Mouse (Mus musculus) cerebellum, adult 2 months (tissue): ENCODE measurements around the gene 0610030E20Rik. TPM values are rescaled to one million over a fixed set of nuclear protein-coding genes. Genes with fewer than 3 reads are reported as not detected.

ENCODE experiments used
- DNase-seq, 2 experiments: peaks; one replicate each; pipeline ENCODE4 v3.0.0; 2021
- H3K27ac ChIP-seq: fragments of 200-500 bp; 2 replicates; pipeline ENCODE4 v1.5.1; 2012; ENCODE audit warnings: low read length, control low read depth, inconsistent platforms; ENCODE audit not compliant: insufficient read depth
- H3K27me3 ChIP-seq: fragments of 200-500 bp; 2 replicates; pipeline ENCODE4 v1.6.1; 2012; ENCODE audit warnings: inconsistent platforms, mild to moderate bottlenecking, low read length, moderate library complexity; ENCODE audit not compliant: control insufficient read depth, insufficient read depth
- H3K4me1 ChIP-seq: fragments of 200-500 bp; 2 replicates; pipeline ENCODE4 v1.6.1; 2011; ENCODE audit warnings: low read length; ENCODE audit not compliant: control insufficient read depth, insufficient read depth
- H3K4me3 ChIP-seq: fragments of 200-500 bp; replicated peaks from 2 replicates; pipeline ENCODE3; 2011; ENCODE audit warnings: mild to moderate bottlenecking, low read depth, low read length, control low read depth; ENCODE audit not compliant: insufficient read depth
- CTCF ChIP-seq: fragments of 200-500 bp; IDR thresholded peaks from 2 replicates; pipeline ENCODE4 v1.5.1; 2011; ENCODE audit warnings: low read depth, mild to moderate bottlenecking, control low read depth, low read length, moderate library complexity, borderline replicate concordance; ENCODE audit not compliant: insufficient read depth
- POLR2A ChIP-seq: fragments of 200-500 bp; IDR thresholded peaks from 2 replicates; pipeline ENCODE4 v1.6.1; 2011; ENCODE audit warnings: low read length, control low read depth, borderline replicate concordance; ENCODE audit not compliant: insufficient read depth
- WGBS: fragments of 180-500 bp; shearing (Covaris S2); methylation state at CpG from one replicate; pipeline ENCODE4 v1.1.7; 2018; 5-methylcytosine and 5-hydroxymethylcytosine counted together
- polyA plus RNA-seq: library from polyadenylated mRNA; depleted of rRNA; stranded (reverse); fragments of >200 nt; gene quantifications from 2 replicates; pipeline ENCODE4 v1.2.3, GENCODE M21; 2012

Gene 0610030E20Rik
- polyA plus RNA-seq, 1 experiment = 25.1 TPM

DNA sequence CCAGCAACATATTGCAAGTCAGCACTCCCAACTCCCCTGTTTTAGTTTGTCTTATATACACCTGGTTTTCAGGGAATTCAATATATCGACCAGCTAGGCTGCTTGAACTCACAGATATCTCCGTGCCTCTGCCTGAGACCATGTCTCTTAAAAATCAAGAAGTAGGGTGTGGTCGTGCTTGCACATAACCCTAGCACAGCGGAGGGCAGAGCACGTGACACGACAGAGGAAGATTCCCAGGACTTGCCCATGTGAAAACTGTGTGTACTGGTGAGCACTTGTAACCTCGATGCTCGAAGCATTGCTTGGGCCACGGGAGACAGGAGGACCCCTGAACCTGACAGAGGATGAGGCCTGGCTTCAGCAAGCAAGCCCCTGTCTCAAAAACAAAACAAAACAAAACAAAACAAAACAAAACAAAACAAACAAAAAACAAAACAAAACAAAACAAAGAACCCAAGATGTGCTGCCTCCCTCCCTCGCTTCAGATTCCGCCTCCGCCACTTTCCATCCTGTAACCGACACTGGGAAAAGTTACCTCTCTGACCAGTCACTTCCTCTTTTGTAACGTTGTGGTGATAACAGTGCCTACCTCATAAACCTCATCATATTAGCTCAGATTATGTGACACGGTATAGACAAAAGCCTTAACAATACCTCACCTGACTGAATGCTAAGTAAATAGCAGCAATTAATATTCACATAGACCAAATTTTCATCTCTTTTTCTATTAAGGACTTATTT lies 27.9 kb downstream of the 0610030E20Rik start:
- TF ChIP-seq POLR2A (no peak), CTCF (no peak)
- H3K27ac ChIP-seq = no peak overlapping the region
- H3K27me3 ChIP-seq = no peaks in the 10 kb centered on the region
- no peak overlapping the region for H3K4me3 ChIP-seq
- DNase-seq = no peak
- WGBS = 84% methylated on average over 15 of the region's 15 CpGs
- no peaks in the 10 kb centered on the region for H3K4me1 ChIP-seq

DNA sequence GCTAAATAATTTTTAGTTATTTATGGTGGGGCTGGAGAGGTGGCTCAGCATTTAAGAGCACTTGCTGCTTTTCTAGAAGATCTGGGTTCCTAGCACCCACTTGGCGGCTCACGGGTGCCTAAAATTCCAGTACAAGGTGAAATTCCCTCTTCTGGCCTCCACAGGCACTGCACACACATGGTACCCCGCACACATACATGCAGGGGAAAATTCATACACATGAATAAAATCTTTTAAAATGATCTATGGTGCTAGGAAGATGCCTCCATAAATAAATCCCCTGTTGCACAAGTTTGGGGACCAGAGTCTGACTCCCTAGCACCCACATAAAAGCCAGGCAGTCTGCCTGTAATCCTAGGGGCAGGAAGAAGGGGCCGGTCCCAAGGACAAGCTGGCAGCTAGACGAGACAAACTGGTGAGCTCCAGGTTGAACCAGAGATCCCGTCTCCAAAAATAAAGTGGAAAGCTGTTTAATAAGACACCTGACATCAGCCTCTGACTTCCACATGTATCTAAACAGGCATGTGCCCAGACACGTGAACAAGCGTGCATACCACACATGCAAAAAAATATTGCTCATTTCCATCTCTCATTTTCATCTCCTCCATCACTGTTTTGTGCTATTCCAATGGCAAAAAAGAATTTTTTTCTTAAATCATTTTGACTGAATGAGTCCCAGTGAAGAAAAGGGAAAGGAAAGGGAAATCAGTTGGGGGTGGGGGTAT lies 31.6 kb downstream of the 0610030E20Rik start:
- Histone ChIP-seq H3K4me1 (no peaks in the 10 kb centered on the region), H3K27ac (no peak overlapping the region), H3K4me3 (no peak overlapping the region), H3K27me3 (no peaks in the 10 kb centered on the region; the same call in 1 of the 2 replicates)
- TF ChIP-seq POLR2A (no peak), CTCF (no peak)
- WGBS = 90% methylated on average over 8 of the region's 8 CpGs
- no peak for DNase-seq

DNA sequence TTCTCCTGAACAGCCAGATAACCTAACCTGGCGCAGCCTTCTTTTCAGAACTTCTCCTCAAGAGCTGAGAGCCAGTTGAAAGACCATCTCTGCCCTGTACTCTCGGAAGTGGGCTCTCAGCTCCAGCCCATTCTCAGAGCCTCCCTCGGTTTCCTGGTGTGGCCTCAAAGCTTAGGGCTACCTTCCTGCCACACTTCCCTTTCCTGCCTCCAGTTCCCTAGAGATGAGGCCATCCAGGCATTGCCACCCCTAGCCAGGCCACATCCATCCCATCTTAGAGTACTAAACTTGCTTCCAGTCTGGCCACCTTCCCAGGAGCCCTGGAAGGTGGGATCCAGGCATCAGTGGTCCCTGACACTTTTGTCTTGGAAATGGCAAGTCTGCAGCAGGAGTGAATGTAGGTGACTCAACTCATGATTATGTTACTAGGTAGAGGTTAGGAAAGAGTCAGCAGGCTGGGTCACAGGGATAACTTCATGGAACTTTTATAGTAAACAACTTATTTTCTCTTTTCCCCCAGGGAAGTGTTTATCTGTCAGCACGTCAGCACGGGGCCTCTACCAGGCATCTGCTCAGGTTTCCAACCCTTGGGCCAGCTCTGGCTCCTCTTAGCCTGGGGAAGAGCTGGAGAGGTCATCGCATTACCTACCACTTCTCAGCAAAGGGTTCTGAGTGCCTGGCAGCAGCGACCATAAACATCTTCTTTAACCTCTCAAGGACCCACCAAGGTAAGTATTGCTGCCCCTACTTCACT lies 32.4 kb downstream of the 0610030E20Rik start:
- Histone ChIP-seq H3K27me3 (no peaks in the 10 kb centered on the region; the same call in 1 of the 2 replicates), H3K4me1 (no peaks in the 10 kb centered on the region), H3K27ac (no peak overlapping the region), H3K4me3 (peak overlapping the region; percentile 30)
- WGBS = 61% methylated on average over 7 of the region's 7 CpGs
- DNase-seq = no peak
- no peak for TF ChIP-seq CTCF
- TF ChIP-seq POLR2A = no peak

DNA sequence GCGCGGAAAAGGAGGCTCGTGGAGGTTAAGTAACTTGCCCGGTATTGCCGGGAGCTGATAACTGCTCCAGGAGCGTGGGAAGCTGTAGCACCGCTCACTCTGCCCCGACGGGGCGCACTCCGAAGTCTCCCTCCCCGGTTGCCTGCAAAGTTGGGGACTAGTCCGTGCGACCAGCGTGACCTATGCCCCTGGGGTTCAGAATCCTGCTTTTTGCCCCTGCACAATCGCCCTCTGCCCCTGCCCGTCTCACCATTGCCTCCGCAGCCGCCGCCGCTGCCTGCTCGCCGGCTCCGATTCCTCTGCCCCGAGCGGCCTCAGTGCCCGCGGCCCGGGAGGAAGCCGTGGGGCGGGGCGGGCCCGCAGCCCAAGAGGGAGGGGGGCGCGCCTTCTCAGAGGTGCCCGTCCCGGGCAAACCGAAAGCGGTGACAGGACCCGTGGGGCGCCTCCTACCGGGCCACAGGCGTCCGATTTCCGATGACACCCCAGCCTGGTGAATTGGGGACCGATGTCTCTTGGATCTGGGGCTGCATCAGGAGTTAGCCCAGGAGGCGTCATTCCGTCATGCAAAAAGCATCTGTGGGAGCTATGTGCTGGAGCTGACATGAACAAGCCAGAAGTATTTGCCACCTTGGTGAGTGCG lies 33.1 kb downstream of the 0610030E20Rik start, which contains the start of gene Vamp5:
Vamp5 (minus strand) TSS at position 338 of the 640 bp plus-strand sequence.
- peak in 1 of 2 experiments; percentile 38 for DNase-seq
- 4% methylated on average over 49 of the region's 49 CpGs for WGBS
- Histone ChIP-seq H3K4me3 (peak within 1 kb of the TSS; percentile 32), H3K4me1 (no peaks in the 10 kb centered on the region), H3K27ac (no peak within 1 kb of the TSS), H3K27me3 (no peaks in the 10 kb centered on the region; the same call in 1 of the 2 replicates)
- TF ChIP-seq CTCF = no peak
- no peak for TF ChIP-seq POLR2A

DNA sequence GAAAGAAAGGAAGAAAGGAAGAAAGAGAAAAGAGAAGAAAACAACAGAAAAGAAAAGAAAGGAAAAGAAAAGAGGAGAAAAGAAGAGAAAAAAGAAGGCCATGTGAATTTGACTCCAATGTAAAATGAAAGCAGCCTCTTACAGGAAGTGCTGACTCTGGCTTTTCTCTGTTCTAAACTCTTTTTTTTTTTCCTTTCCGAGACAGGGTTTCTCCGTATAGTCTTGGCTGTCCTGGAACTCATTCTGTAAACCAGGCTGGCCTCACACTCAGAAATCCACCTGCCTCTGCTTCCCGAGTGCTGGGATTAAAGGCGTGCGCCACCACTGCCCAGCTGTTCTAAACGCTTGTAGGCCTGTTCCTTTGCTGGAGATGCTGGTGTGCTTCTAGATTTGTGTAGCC lies 35.4 kb downstream of the 0610030E20Rik start:
- no peaks in the 10 kb centered on the region; the same call in 1 of the 2 replicates for H3K27me3 ChIP-seq
- no peaks in the 10 kb centered on the region for H3K4me1 ChIP-seq
- TF ChIP-seq CTCF = no peak
- TF ChIP-seq POLR2A = no peak
- no peak overlapping the region for H3K4me3 ChIP-seq
- no peak for DNase-seq
- WGBS = 84% methylated on average over 6 of the region's 6 CpGs
- H3K27ac ChIP-seq = no peak overlapping the region

DNA sequence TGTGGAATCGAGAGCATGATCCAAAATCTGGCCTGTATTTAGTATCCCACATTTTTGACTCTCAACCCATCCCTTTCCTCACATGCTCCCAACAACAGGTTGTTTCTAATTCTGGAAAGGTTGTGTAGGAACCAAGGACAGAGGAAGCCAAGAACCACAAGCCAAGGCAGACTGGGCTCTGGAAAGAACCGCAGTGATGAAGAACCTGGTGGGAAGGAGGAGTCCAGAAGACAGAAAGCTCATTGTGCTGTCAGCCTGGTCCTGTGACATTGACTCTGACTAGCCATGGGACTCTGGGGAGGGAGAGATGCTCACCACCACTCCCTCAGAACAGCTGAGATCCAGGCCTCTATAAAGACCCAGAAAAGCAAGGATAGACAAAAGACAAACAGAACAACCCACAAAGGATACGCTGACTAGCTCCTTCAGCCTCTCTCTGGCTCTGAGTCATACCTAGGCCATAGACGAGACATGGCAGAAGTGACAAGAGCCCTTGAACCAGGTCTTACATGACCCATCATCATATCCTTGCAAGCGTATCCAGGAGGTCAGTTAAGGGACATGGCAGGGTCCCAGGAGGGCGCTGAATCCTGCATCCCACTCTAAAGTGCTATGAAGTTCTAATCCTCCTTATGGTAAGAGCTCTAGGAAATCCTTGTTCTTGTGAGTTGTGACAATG lies 36.2 kb downstream of the 0610030E20Rik start:
- Histone ChIP-seq H3K27me3 (no peaks in the 10 kb centered on the region; the same call in 1 of the 2 replicates), H3K4me1 (no peaks in the 10 kb centered on the region), H3K27ac (no peak overlapping the region), H3K4me3 (no peak overlapping the region)
- no peak for TF ChIP-seq POLR2A
- no peak for TF ChIP-seq CTCF
- 78% methylated on average over 6 of the region's 6 CpGs for WGBS
- no peak for DNase-seq

DNA sequence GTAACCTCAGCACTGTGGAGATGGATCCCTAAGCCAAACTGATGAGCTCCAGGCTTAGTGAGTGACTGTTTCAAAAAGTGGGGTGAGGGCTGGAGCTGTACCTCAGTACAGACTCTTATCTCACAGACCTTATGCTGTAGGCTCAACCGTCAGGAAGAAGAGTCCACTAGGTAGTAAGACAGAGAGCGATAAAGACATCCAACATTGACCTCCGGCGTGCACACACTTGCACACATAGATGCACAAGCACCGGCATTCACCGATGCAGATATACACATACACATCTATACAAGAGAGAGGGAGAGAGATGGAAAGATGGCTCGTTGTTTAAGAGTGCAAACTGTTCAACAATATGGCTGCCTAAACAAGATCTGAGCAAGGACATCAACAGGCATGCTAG lies 36.8 kb downstream of the 0610030E20Rik start:
- Histone ChIP-seq H3K27me3 (no peaks in the 10 kb centered on the region; the same call in 1 of the 2 replicates), H3K27ac (no peak overlapping the region), H3K4me3 (no peak overlapping the region), H3K4me1 (0 out of 2 replicates have a peak, but pooled peaks cover 2% of the 10 kb centered on the region)
- no peak for TF ChIP-seq POLR2A
- TF ChIP-seq CTCF = no peak
- DNase-seq = no peak
- 91% methylated on average over 7 of the region's 7 CpGs for WGBS
